ENCODE assay signal across 19 mouse cellular contexts in genomic region chr1:60670172-60670571, GRCm38 (mm10).
"Had no signal": no experiment of that assay in that cellular context is flagged by ENCODE, and none has a peak within 500 bp of the region (broad histone marks: within the 10 kb centered on the region; RNA-seq: fewer than 3 reads in every experiment).

No protein-coding gene starts in this region.

- DNase-seq: kidney, adult 8-10 months; kidney, postnatal 25 days; layer of hippocampus, postnatal 36 days; liver; lung, adult 18-20 months; lung, postnatal 10 days; lung, postnatal 36 days; thymus, postnatal 25 days had no signal

- H3K9ac ChIP-seq: limb, embryonic 13.5 days; liver, embryonic 12.5 days; liver, embryonic 15.5 days; lung, embryonic 15.5 days; midbrain, embryonic 13.5 days had no signal

- ATAC-seq: liver, embryonic 12.5 days; midbrain, embryonic 13.5 days; midbrain, embryonic 16.5 days had no signal

- H3K9me3 ChIP-seq: limb, embryonic 13.5 days; liver, embryonic 12.5 days; liver, embryonic 15.5 days; lung, embryonic 15.5 days; megakaryocyte, embryonic 14.5 days; midbrain, embryonic 10.5 days; midbrain, embryonic 13.5 days had no signal

- H3K4me3 ChIP-seq: left cerebral cortex, adult 2 months; limb, embryonic 13.5 days; liver, embryonic 12.5 days; liver, embryonic 15.5 days; lung, embryonic 15.5 days; megakaryocyte, embryonic 14.5 days; midbrain, embryonic 10.5 days; midbrain, embryonic 13.5 days; myocyte had no signal

- H3K27ac ChIP-seq: kidney, postnatal 0 days; left cerebral cortex, adult 2 months; limb, embryonic 13.5 days; liver, embryonic 12.5 days; lung, embryonic 15.5 days; midbrain, embryonic 10.5 days; midbrain, embryonic 13.5 days had no signal

- H3K27me3 ChIP-seq: limb, embryonic 13.5 days; liver, embryonic 12.5 days; liver, embryonic 15.5 days; lung, embryonic 15.5 days; midbrain, embryonic 13.5 days had no signal

- H3K4me1 ChIP-seq: liver, embryonic 15.5 days had no signal

- H3K36me3 ChIP-seq: limb, embryonic 13.5 days; liver, embryonic 12.5 days; liver, embryonic 15.5 days; lung, embryonic 15.5 days; midbrain, embryonic 10.5 days; midbrain, embryonic 13.5 days had no signal

- H3K4me2 ChIP-seq: limb, embryonic 13.5 days; liver, embryonic 12.5 days; liver, embryonic 15.5 days; lung, embryonic 15.5 days; midbrain, embryonic 13.5 days had no signal
